Mouse (Mus musculus) ovary, postnatal 10 days (tissue): ENCODE data around the gene Oxld1.
"Not testable (repeated sequence)": the region's sequence is repeated elsewhere in the genome, so short reads cannot be mapped to it uniquely, and the experiment has no call there.

ENCODE experiments used
- DNase-seq: peaks from one replicate; pipeline ENCODE4 v3.0.0; 2022; ENCODE audit warnings: low spot score

Gene Oxld1

DNA sequence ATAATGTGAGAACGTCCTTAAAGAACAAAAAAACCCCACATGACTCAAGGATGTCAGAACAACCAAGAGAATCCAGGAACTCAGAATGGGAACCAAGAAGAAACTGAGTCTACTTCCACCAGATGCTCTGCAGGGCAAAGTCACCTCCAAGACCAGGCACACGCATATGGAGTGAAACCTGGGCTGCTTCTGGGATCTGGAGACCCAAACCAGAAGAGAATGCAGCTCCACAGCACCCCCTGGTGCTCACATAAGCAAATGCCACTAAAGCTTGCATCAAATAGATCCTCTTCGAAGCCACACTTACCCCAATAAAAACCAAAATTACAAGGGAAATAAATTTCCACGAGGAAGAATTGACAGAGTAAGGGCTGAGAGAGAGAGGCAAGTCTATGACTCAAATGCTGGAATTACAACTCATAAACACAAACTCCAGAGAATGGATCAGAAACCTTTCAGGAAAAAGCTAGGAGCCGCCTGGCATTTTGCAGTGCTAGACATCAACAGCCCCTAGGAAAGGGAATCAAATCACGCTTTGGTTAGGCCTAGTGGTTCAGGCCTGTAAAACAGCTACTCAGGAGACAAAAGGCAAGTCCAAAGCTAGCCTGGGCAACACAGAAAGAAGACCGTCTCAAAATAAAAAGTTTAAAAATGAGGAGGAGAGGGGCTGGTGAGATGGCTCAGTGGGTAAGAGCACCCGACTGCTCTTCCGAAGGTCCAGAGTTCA is 34.1 kb downstream of the Oxld1 start:
- peak; percentile 27 for DNase-seq

DNA sequence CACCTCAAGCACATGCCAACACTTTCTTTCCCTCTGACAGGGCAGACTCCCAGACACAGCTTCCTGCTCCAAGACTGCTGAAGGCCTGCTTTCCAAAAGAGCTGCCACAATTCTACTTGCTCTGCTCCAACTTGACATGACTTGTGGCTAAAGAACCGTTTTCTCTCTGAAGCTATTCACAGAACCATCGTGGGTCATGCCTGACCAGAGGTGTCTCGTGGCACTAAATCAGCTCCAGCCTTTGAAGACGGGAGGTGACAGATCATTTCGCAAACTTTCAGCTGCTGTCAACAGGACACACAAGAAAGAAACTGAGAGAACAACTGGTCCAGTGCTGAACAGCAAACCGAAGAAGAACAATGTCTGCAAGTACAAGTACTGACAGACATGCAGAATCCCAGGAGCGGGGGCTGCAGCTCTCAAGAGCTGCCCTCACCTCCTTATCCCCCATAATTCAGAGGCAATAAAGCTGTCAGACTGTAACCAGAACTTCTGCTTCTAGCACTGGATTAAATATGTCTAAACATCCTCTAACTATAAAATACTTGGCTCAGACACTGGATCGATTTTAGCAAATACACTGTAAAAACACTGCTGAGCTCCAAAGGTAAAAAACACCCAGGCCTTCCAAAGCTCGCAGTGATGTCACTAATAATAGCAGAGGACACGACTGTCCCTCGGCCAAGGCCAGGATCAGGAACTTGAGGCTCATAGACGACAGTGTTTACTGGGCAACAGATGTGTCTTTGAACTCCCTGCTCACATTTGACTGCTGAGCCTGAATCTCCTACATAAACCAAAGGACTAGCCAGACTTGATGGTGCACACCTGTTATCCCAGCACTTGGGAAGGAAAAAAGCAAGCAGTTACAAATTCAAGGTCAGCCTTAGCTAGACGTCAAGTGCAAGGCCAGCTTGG is 35.0 kb downstream of the Oxld1 start:
- DNase-seq, result no peak

- DNase-seq, result no peak
Measured at GRCm38 (mm10) chr11:120418592-120418991, 39.3 kb downstream of the Oxld1 start.

DNA sequence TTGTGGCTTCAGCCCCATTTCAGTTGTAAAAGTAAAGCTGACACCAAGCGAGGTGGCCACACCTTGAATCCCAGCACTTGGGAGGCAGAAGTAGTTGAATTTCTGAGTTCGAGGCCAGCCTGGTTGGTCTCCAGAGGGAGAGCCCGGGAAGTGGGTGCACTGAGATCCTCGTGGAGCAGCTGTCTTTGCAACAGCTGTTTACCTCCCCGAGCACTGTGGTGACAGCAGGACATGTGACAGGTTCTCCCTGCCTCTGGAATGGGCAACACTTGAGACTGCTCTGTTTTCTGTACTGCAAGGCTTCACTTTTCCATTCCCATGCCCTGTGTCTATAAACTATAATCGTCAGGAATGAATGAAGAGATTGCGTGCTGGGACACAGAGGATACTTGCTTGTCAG is 40.0 kb downstream of the Oxld1 start:
- no peak for DNase-seq

GRCm38 (mm10) chr11:120413621-120414020 is 44.2 kb downstream of the Oxld1 start:
- DNase-seq, result not testable (repeated sequence)
